Comparison of ENCODE assay signal across 8 mouse cellular contexts in the genomic region with DNA sequence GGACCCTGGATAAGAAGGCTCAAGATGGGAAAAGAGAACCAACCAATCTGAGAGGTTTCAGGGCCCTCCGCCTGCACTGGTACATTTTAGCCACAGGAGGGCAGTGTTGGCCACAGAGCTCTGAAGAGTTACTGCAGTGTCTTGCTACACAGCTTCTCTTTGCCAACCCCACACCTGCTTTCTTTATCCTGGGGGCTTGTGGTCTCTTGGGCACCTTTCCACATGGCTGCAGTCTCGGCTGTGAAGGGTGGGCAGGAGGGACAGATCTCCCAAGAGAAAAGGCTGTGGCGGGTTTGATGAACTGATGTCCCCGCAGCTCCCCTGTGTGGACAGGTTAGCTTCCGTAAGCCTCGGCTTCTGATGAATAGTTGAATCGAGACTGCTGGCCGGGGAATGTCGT. TPM values are rescaled to one million over a fixed set of nuclear protein-coding genes. Genes with fewer than 3 reads are reported as not detected.
DNase-seq lines count a peak whose midpoint lies in the region; ATAC-seq and TF ChIP-seq lines count a peak whose summit lies in the region.

No protein-coding gene starts in this region.

- peak; percentile 78 for ATAC-seq in forebrain, embryonic 16.5 days

- no peak overlapping the region for H3K4me3 ChIP-seq in ES-E14 (ENCODE audit: insufficient read depth in 1 of 2, low read depth in 1 of 2, low read length in 2 of 2, poor library complexity in 1 of 2, severe bottlenecking in 1 of 2)
- H3K4me3 ChIP-seq in forebrain, embryonic 16.5 days (replicated peaks; ENCODE audit: low read length): peak overlapping the region; percentile 22
- no peak overlapping the region for H3K4me3 ChIP-seq in lung, adult 2 months (replicated peaks; ENCODE audit: extremely low read depth, low read depth, low read length)
- peak overlapping the region; percentile 20; the same call in 1 of the 2 replicates for H3K4me3 ChIP-seq in olfactory bulb, adult 2 months (ENCODE audit: insufficient read depth, low read depth, low read length)

- H3K27ac ChIP-seq in ES-E14 (ENCODE audit: insufficient read depth, low read depth, low read length, poor library complexity, severe bottlenecking): no peak overlapping the region
- H3K27ac ChIP-seq in forebrain, embryonic 16.5 days (ENCODE audit: low read length): no peak overlapping the region
- H3K27ac ChIP-seq in olfactory bulb, adult 2 months (ENCODE audit: insufficient read depth, low read depth, low read length): no peak overlapping the region

- WGBS in forebrain, embryonic 16.5 days: 7% methylated on average over 9 of the region's 9 CpGs
- WGBS in lung, adult 2 months: 16% methylated on average over 9 of the region's 9 CpGs
- 10% methylated on average over 9 of the region's 9 CpGs for WGBS in olfactory bulb, adult 2 months

- H3K4me2 ChIP-seq in forebrain, embryonic 16.5 days (ENCODE audit: low read length): peak overlapping the region; percentile 47

- peak; percentile 66 for DNase-seq in ES-E14 (ENCODE audit: low read depth, low spot score)
- DNase-seq in cerebellum, adult 11-12 months: peak; percentile 79
- DNase-seq in heart, postnatal 25 days (ENCODE audit: low spot score): peak; percentile 60
- peak; percentile 89 for DNase-seq in layer of hippocampus, adult 11-12 months (ENCODE audit: low spot score)
- peak; percentile 81 for DNase-seq in lung, adult 2 months
- peak; percentile 66 to 80 for DNase-seq in thymus, postnatal 10 days (ENCODE audit: low spot score in 2 of 2)

- H3K4me1 ChIP-seq in ES-E14 (ENCODE audit: control insufficient read depth in 2 of 2, insufficient read depth in 2 of 2, low read length in 2 of 2, poor library complexity in 1 of 2): peaks cover 0 to 7% of the 10 kb centered on the region in 2 experiments; a peak in 1 of 4 replicates
- H3K4me1 ChIP-seq in forebrain, embryonic 16.5 days (replicated peaks; ENCODE audit: control insufficient read depth, insufficient read depth, low read length): peaks cover 23% of the 10 kb centered on the region
- H3K4me1 ChIP-seq in lung, adult 2 months (ENCODE audit: control insufficient read depth, insufficient read depth, low read length): no peaks in the 10 kb centered on the region
- H3K4me1 ChIP-seq in olfactory bulb, adult 2 months (ENCODE audit: control insufficient read depth, insufficient read depth, low read length): peaks cover 46% of the 10 kb centered on the region

- H3K27me3 ChIP-seq in forebrain, embryonic 16.5 days (replicated peaks; ENCODE audit: control insufficient read depth, insufficient read depth, low read length): no peaks in the 10 kb centered on the region; the same call in 1 of the 2 replicates

- peak; percentile 98 for TF ChIP-seq CTCF in lung, adult 2 months (IDR thresholded peaks at IDR 0.05; ENCODE audit: insufficient read depth, low read length)
- TF ChIP-seq CTCF in olfactory bulb, adult 2 months (IDR thresholded peaks at IDR 0.05; ENCODE audit: insufficient read depth, low read depth, low read length): peak; percentile 74

- H3K36me3 ChIP-seq in ES-E14 (ENCODE audit: control insufficient read depth, insufficient read depth, low read length, poor library complexity, severe bottlenecking): no peaks in the 10 kb centered on the region
- H3K36me3 ChIP-seq in forebrain, embryonic 16.5 days (ENCODE audit: control insufficient read depth, insufficient read depth): no peaks in the 10 kb centered on the region

- no peak for TF ChIP-seq POLR2A in lung, adult 2 months (IDR thresholded peaks at IDR 0.05; ENCODE audit: borderline replicate concordance, extremely low read depth, low read depth, low read length)
- TF ChIP-seq POLR2A in olfactory bulb, adult 2 months (IDR thresholded peaks at IDR 0.05; ENCODE audit: insufficient read depth, low read depth, low read length): no peak

- in situ Hi-C loops in ES-E14 (cut with MboI; ENCODE audit: low sequenced_read_pairs in 2 of 2, unreplicated experiment in 2 of 2): no loop called here

- H3K9me3 ChIP-seq in ES-E14 (ENCODE audit: control insufficient read depth, insufficient read depth, low read depth, low read length): no peaks in the 10 kb centered on the region
- H3K9me3 ChIP-seq in forebrain, embryonic 16.5 days (ENCODE audit: control insufficient read depth, low read length): no peaks in the 10 kb centered on the region

- intact Hi-C loops in heart, postnatal 25 days (cut with DNase I): loop anchor here (1.0 to 5.0 kb wide), 3 partner anchors 39 to 222 kb away; a partner anchor contains a TSS

- no peak overlapping the region for H3K9ac ChIP-seq in ES-E14 (ENCODE audit: insufficient read depth, low read depth, low read length, poor library complexity, severe bottlenecking)
- peak overlapping the region; percentile 47; the same call in 1 of the 2 replicates for H3K9ac ChIP-seq in forebrain, embryonic 16.5 days (replicated peaks; ENCODE audit: low read depth, low read length)

TF ChIP-seq in ES-E14, 5 proteins besides CTCF, POLR2A, EP300 and RAD21:
- TF ChIP-seq CHD2 (IDR thresholded peaks at IDR 0.05; ENCODE audit: low read depth, low read length) (no peak), ZC3H11A (IDR thresholded peaks at IDR 0.05; ENCODE audit: borderline replicate concordance, low read depth, low read length) (peak; percentile 66; the same call in 1 of the 2 replicates)

RNA-seq across cellular contexts. Expression of a gene that starts 10.1 kb away (rescaled TPM):
- 0.09 and 0.16 TPM in 2 replicates for total RNA-seq in ES-E14 (2012; rRNA removed)
- polyA plus RNA-seq in forebrain, embryonic 16.5 days (2015; fragmentation: Nextera tagmentation; extraction: Ambion mirVana): 2.4 and 4.3 TPM in 2 replicates
- not detected for total RNA-seq in heart, postnatal 25 days (2021)
- polyA plus RNA-seq in lung, adult 2 months (2012; rRNA removed): not detected in 2 replicates
- not detected in 2 replicates for polyA plus RNA-seq in olfactory bulb, adult 2 months (2012; ENCODE audit: insufficient read depth, insufficient read length, low replicate concordance, missing spikeins)

RNA-seq across cellular contexts. Expression of a gene that starts 18.9 kb away (rescaled TPM):
- total RNA-seq in ES-E14 (2012; rRNA removed): 55.4 and 84.3 TPM in 2 replicates
- polyA plus RNA-seq in forebrain, embryonic 16.5 days (2015; fragmentation: Nextera tagmentation; extraction: Ambion mirVana): 155 and 191 TPM in 2 replicates
- total RNA-seq in heart, postnatal 25 days (2021): 10 to 100 TPM; 18.5 to 21.3 TPM
- 15.9 and 29.5 TPM in 2 replicates for polyA plus RNA-seq in lung, adult 2 months (2012; rRNA removed)
- polyA plus RNA-seq in olfactory bulb, adult 2 months (2012; ENCODE audit: insufficient read depth, insufficient read length, low replicate concordance, missing spikeins): not detected in 2 replicates

RNA-seq across cellular contexts. Expression of a gene that starts 21.3 kb away (rescaled TPM):
- total RNA-seq in ES-E14 (2012; rRNA removed): 2.1 and 5.5 TPM in 2 replicates
- polyA plus RNA-seq in forebrain, embryonic 16.5 days (2015; fragmentation: Nextera tagmentation; extraction: Ambion mirVana): 10.1 and 12.0 TPM in 2 replicates
- 10 to 100 TPM; 12.2 to 12.5 TPM for total RNA-seq in heart, postnatal 25 days (2021)
- polyA plus RNA-seq in lung, adult 2 months (2012; rRNA removed): 22.3 and 27.1 TPM in 2 replicates
- polyA plus RNA-seq in olfactory bulb, adult 2 months (2012; ENCODE audit: insufficient read depth, insufficient read length, low replicate concordance, missing spikeins): 177 and 487 TPM in 2 replicates

RNA-seq across cellular contexts. Expression of a gene that starts 36.2 kb away (rescaled TPM):
- 2.2 and 3.9 TPM in 2 replicates for total RNA-seq in ES-E14 (2012; rRNA removed)
- 4.1 and 5.7 TPM in 2 replicates for polyA plus RNA-seq in forebrain, embryonic 16.5 days (2015; fragmentation: Nextera tagmentation; extraction: Ambion mirVana)
- 1 to 10 TPM; 4.9 to 5.1 TPM for total RNA-seq in heart, postnatal 25 days (2021)
- polyA plus RNA-seq in lung, adult 2 months (2012; rRNA removed): 8.1 and 11.4 TPM in 2 replicates
- not detected in 2 replicates for polyA plus RNA-seq in olfactory bulb, adult 2 months (2012; ENCODE audit: insufficient read depth, insufficient read length, low replicate concordance, missing spikeins)

RNA-seq across cellular contexts. Expression of a gene that starts 45.9 kb away (rescaled TPM):
- 9.1 and 9.5 TPM in 2 replicates for total RNA-seq in ES-E14 (2012; rRNA removed)
- 30.7 and 33.8 TPM in 2 replicates for polyA plus RNA-seq in forebrain, embryonic 16.5 days (2015; fragmentation: Nextera tagmentation; extraction: Ambion mirVana)
- 1 to 10 TPM; 2.4 to 3.3 TPM for total RNA-seq in heart, postnatal 25 days (2021)
- polyA plus RNA-seq in lung, adult 2 months (2012; rRNA removed): 8.6 and 10.5 TPM in 2 replicates
- not detected in 2 replicates for polyA plus RNA-seq in olfactory bulb, adult 2 months (2012; ENCODE audit: insufficient read depth, insufficient read length, low replicate concordance, missing spikeins)

Comparison
In these comparisons a context has a peak if more than half of its experiments do, and no peak if none do; other contexts are left out.
1. H3K4me3 ChIP-seq: peak in forebrain, embryonic 16.5 days (single experiment) and olfactory bulb, adult 2 months (single experiment); none in ES-E14 (0 of 2) and lung, adult 2 months (single experiment).
2. Peak in every context shown above with its lines, with median percentiles within 50 percentile points of each other: DNase-seq.